Mouse (Mus musculus) forebrain, embryonic 11.5 days (tissue): ENCODE measurements at regions not wholly inside any gene's neighbourhood (a gene's known extent, or its start where the extent isn't known, plus 50 kb on each side); places are given as distances from the start of the nearest gene placed in this dataset.
A peak's percentile ranks its signal among the peaks of the same experiment; 100 is the strongest.

Experiments
- ATAC-seq: fragments of 200-750 bp; cut with Nextera tagmentation; replicated peaks from 2 replicates; pipeline ENCODE4 v1.8.0; 2017; ENCODE audit warnings: moderate TSS enrichment; ENCODE audit not compliant: low FRiP score
- DNase-seq: peaks from one replicate; pipeline ENCODE4 v3.0.0-alpha.2; 2017; ENCODE audit warnings: low spot score
- H3K27ac ChIP-seq: fragments of 300-500 bp; sonication (generic); 2 replicates; pipeline ENCODE4 v1.5.1; 2014; ENCODE audit warnings: low read depth, low read length
- H3K27me3 ChIP-seq: fragments of 300-500 bp; sonication (generic); 2 replicates; pipeline ENCODE4 v1.6.1; 2014; ENCODE audit warnings: mild to moderate bottlenecking, low read length, mixed read lengths; ENCODE audit not compliant: control insufficient read depth, insufficient read depth
- H3K36me3 ChIP-seq: fragments of 300-500 bp; sonication (generic); 2 replicates; pipeline ENCODE4 v1.6.1; 2014; ENCODE audit warnings: mild to moderate bottlenecking, low read length, moderate library complexity, mixed read lengths; ENCODE audit not compliant: control insufficient read depth, insufficient read depth
- H3K4me1 ChIP-seq: fragments of 300-500 bp; sonication (generic); replicated peaks from 2 replicates; pipeline ENCODE4 v1.6.1; 2014; ENCODE audit warnings: low read length, mixed read lengths; ENCODE audit not compliant: control insufficient read depth, insufficient read depth
- H3K4me2 ChIP-seq: fragments of 300-500 bp; sonication (generic); 2 replicates; pipeline ENCODE4 v1.6.1; 2014; ENCODE audit warnings: low read depth, mild to moderate bottlenecking, low read length, moderate library complexity, mixed read lengths; ENCODE audit not compliant: severe bottlenecking
- H3K4me3 ChIP-seq: fragments of 300-500 bp; sonication (generic); 2 replicates; pipeline ENCODE4 v1.5.1; 2014; ENCODE audit warnings: low read depth, low read length
- H3K9ac ChIP-seq: fragments of 300-500 bp; sonication (generic); 2 replicates; pipeline ENCODE4 v1.6.1; 2014; ENCODE audit warnings: low read length
- H3K9me3 ChIP-seq: fragments of 300-500 bp; sonication (generic); 2 replicates; pipeline ENCODE4 v1.6.1; 2016; ENCODE audit warnings: low read length, mixed read lengths; ENCODE audit not compliant: control insufficient read depth
- WGBS: fragments of 180-500 bp; shearing (Covaris S2); extraction: QIAGEN DNeasy Blood & Tissue Kit; methylation state at CpG from one replicate; pipeline ENCODE4 v1.1.7; 2014; 5-methylcytosine and 5-hydroxymethylcytosine counted together

DNA sequence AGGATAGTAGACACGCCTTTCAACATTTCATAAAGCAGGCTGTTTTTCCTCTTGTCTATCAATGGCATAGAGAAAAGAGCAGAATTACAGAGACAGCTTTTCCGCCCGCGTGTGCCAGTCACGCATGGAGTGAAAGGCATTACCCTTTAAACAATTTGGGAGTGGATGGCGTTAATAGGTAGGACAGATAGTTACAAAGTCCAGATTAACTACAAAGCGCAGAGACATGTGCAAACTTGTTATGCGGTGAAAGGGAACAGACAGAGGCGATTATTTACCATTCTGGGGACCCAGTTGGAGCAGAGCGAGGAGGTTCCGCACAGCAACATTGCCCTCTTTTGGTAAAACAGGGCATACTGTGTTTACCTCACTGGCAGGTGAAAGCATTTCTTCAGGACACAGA, 299.0 kb upstream of the Galnt5 start:
- no peaks in the 10 kb centered on the region for H3K9me3 ChIP-seq
- no peaks in the 10 kb centered on the region for H3K36me3 ChIP-seq
- H3K27me3 ChIP-seq, result no peaks in the 10 kb centered on the region
- no peaks in the 10 kb centered on the region; the same call in 1 of the 2 replicates for H3K4me1 ChIP-seq
- DNase-seq (peak; percentile 75), ATAC-seq (peak; percentile 89)
- H3K27ac ChIP-seq, result peak overlapping the region; percentile 47; the same call in 1 of the 2 replicates
- peak overlapping the region; percentile 9; the same call in 1 of the 2 replicates for H3K9ac ChIP-seq
- peak overlapping the region; percentile 26 for H3K4me3 ChIP-seq
- H3K4me2 ChIP-seq, result peak overlapping the region; percentile 57
- WGBS, result 2% methylated on average over 11 of the region's 11 CpGs

DNA sequence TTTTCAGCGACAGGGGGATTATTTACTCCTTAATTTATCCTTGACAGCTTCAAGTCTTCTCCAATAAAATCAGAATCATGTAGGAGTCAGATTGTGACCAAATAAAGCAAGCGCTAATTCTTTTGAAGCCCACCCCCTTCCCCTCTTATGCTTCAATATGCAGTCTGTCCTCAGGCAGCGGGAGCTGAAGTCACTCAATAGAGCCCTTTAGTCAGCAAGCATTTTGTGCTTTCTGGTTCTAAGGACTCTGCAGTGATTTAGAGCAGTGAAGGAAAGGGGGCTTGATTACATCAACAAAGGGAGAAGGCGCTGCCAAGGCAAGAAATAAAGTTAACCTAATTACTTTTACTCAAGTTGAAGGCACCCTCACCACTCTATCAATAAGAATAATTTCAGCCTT, 298.5 kb upstream of the Galnt5 start:
- DNase-seq (no peak), ATAC-seq (peak; percentile 43)
- Histone ChIP-seq H3K9me3 (no peaks in the 10 kb centered on the region), H3K4me1 (no peaks in the 10 kb centered on the region; the same call in 1 of the 2 replicates), H3K27me3 (no peaks in the 10 kb centered on the region), H3K36me3 (no peaks in the 10 kb centered on the region), H3K4me2 (peak overlapping the region; percentile 57), H3K9ac (0 out of 2 replicates have a peak overlapping the region, but pooled peaks have one; percentile 7), H3K27ac (no peak overlapping the region; the same call in 1 of the 2 replicates), H3K4me3 (peak overlapping the region; percentile 26; the same call in 1 of the 2 replicates)
- 10% methylated on average over 4 of the region's 4 CpGs for WGBS

DNA sequence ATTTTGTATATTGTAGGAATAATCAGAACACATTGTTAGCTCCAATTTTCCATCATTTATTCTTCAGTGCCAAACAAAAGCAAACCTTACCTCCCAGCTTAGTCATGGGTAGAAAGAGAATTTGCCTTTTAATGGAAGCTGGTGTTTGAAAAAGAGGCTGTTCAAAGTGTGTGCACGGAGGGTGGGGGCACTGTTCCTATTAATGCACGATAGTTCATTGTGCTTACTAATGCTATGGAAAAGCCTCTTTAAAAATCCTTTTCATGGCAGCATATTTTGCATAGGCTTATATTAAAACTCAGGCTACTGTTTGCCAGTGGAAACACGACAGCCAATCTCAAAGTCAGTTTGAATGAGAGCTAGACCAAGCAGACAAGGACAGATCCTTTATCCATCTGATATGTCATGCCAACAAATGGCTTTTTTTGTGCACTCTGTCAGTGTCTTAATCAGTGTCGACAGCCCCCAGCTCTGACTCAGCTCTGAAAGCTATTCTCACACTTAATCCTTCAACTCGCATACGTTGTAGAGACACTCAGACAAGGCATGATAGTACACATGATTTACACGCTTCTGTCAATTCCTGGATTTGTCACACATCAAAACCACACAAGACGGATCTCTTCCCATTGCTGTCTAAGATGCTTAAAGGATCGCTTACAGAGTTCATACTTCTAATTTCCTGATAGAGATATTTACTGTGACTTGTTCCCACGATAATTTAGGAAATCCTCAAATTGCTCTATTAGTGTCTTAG, 280.8 kb upstream of the Galnt5 start:
- no peak for DNase-seq

More for the DNA sequence above, 280.8 kb upstream of the Galnt5 start:
- WGBS, result 48% methylated on average over 10 of the region's 10 CpGs
- H3K4me3 ChIP-seq, result no peak overlapping the region
- no peaks in the 10 kb centered on the region for H3K36me3 ChIP-seq
- H3K27me3 ChIP-seq, result no peaks in the 10 kb centered on the region
- H3K9ac ChIP-seq, result no peak overlapping the region
- no peak; the same call in 1 of the 2 replicates for ATAC-seq
- H3K4me1 ChIP-seq, result no peaks in the 10 kb centered on the region; the same call in 1 of the 2 replicates
- H3K4me2 ChIP-seq, result no peak overlapping the region
- no peak overlapping the region for H3K27ac ChIP-seq
- no peaks in the 10 kb centered on the region for H3K9me3 ChIP-seq
